Mouse (Mus musculus): ENCODE measurements around the gene Cldn15. TPM values are rescaled to one million over a fixed set of nuclear protein-coding genes. Genes with fewer than 3 reads are reported as not detected.
"Not testable (repeated sequence)": the region's sequence is repeated elsewhere in the genome, so short reads cannot be mapped to it uniquely, and the experiment has no call there.

Gene Cldn15
- polyA plus RNA-seq, 1 experiment, result 2.6 TPM

GRCm38 (mm10) chr5:136939284-136939683 is 27.1 kb upstream of the Cldn15 start:
- peak in 1 of 2 experiments; percentile 19 for DNase-seq (ENCODE audit: low read depth in 1 of 2, low spot score in 2 of 2)
- H3K4me1 ChIP-seq (ENCODE audit: control insufficient read depth, insufficient read depth, insufficient read length), result no peaks in the 10 kb centered on the region
- H3K4me3 ChIP-seq (ENCODE audit: extremely low read depth, insufficient read depth, insufficient read length), result no peak overlapping the region
- TF ChIP-seq CTCF (IDR thresholded peaks at IDR 0.05; ENCODE audit: extremely low read depth, insufficient read depth, insufficient read length, insufficient replicate concordance) (peak; percentile 18; the same call in 1 of the 2 replicates), POLR2A (IDR thresholded peaks at IDR 0.05; ENCODE audit: low read depth, low read length) (no peak)
- H3K36me3 ChIP-seq (ENCODE audit: control insufficient read depth, insufficient read depth, low read length), result no peaks in the 10 kb centered on the region
- WGBS, result 76% methylated on average over 7 of the region's 7 CpGs
- H3K27me3 ChIP-seq (ENCODE audit: control insufficient read depth, insufficient read depth, low read length), result no peaks in the 10 kb centered on the region
- no peak overlapping the region for H3K27ac ChIP-seq (ENCODE audit: insufficient read depth, low read length)

GRCm38 (mm10) chr5:136940029-136940428 is 26.4 kb upstream of the Cldn15 start:
- H3K4me1 ChIP-seq (ENCODE audit: control insufficient read depth, insufficient read depth, insufficient read length); DNase-seq (ENCODE audit: low read depth in 1 of 2, low spot score in 2 of 2); H3K36me3 ChIP-seq (ENCODE audit: control insufficient read depth, insufficient read depth, low read length); H3K4me3 ChIP-seq (ENCODE audit: extremely low read depth, insufficient read depth, insufficient read length); H3K27me3 ChIP-seq (ENCODE audit: control insufficient read depth, insufficient read depth, low read length); H3K27ac ChIP-seq (ENCODE audit: insufficient read depth, low read length): not testable (repeated sequence)
- 86% methylated on average over 6 of the region's 6 CpGs for WGBS

- Histone ChIP-seq H3K4me3 (ENCODE audit: extremely low read depth, insufficient read depth, insufficient read length) (no peak overlapping the region), H3K27ac (ENCODE audit: insufficient read depth, low read length) (no peak overlapping the region), H3K27me3 (ENCODE audit: control insufficient read depth, insufficient read depth, low read length) (no peaks in the 10 kb centered on the region), H3K36me3 (ENCODE audit: control insufficient read depth, insufficient read depth, low read length) (no peaks in the 10 kb centered on the region), H3K4me1 (ENCODE audit: control insufficient read depth, insufficient read depth, insufficient read length) (no peaks in the 10 kb centered on the region)
- DNase-seq (ENCODE audit: low read depth in 1 of 2, low spot score in 2 of 2), result no peak
- TF ChIP-seq CTCF (IDR thresholded peaks at IDR 0.05; ENCODE audit: extremely low read depth, insufficient read depth, insufficient read length, insufficient replicate concordance) (no peak), POLR2A (IDR thresholded peaks at IDR 0.05; ENCODE audit: low read depth, low read length) (no peak)
- 87% methylated on average over 12 of the region's 12 CpGs for WGBS
Observed at GRCm38 (mm10) chr5:136940845-136941560, 25.4 kb upstream of the Cldn15 start.

DNA sequence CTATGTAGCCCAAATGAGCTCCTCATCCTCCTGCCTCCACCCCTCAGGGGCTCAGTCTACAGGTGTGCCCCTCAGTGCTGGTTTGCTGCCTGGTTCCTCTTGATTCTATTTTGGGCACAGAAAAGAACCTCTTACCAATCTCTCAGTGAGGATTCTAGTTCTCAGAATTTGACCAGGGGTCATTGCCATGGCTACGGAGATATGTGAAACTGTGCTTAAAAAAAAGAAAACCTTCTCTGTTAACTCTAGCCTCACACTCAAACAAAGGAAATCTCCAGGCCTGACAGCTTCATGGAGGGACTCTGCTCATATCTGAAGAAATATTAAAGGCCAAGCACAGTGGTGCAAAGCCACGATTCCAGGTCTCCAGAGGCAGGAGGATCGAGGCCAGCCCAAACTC is 23.6 kb upstream of the Cldn15 start:
- Histone ChIP-seq H3K27me3 (ENCODE audit: control insufficient read depth, insufficient read depth, low read length) (no peaks in the 10 kb centered on the region), H3K27ac (ENCODE audit: insufficient read depth, low read length) (no peak overlapping the region), H3K4me1 (ENCODE audit: control insufficient read depth, insufficient read depth, insufficient read length) (no peaks in the 10 kb centered on the region), H3K4me3 (ENCODE audit: extremely low read depth, insufficient read depth, insufficient read length) (no peak overlapping the region), H3K36me3 (ENCODE audit: control insufficient read depth, insufficient read depth, low read length) (no peaks in the 10 kb centered on the region)
- 78% methylated on average over 3 of the region's 3 CpGs for WGBS
- no peak for TF ChIP-seq POLR2A (IDR thresholded peaks at IDR 0.05; ENCODE audit: low read depth, low read length)
- no peak for TF ChIP-seq CTCF (IDR thresholded peaks at IDR 0.05; ENCODE audit: extremely low read depth, insufficient read depth, insufficient read length, insufficient replicate concordance)
- no peak for DNase-seq (ENCODE audit: low read depth in 1 of 2, low spot score in 2 of 2)

GRCm38 (mm10) chr5:136943382-136943781 is 23.0 kb upstream of the Cldn15 start:
- no peak overlapping the region for H3K27ac ChIP-seq (ENCODE audit: insufficient read depth, low read length)
- no peaks in the 10 kb centered on the region for H3K4me1 ChIP-seq (ENCODE audit: control insufficient read depth, insufficient read depth, insufficient read length)
- no peak overlapping the region for H3K4me3 ChIP-seq (ENCODE audit: extremely low read depth, insufficient read depth, insufficient read length)
- WGBS, result 90% methylated on average over 2 of the region's 2 CpGs
- DNase-seq (ENCODE audit: low read depth in 1 of 2, low spot score in 2 of 2), result no peak
- TF ChIP-seq CTCF (IDR thresholded peaks at IDR 0.05; ENCODE audit: extremely low read depth, insufficient read depth, insufficient read length, insufficient replicate concordance) (no peak), POLR2A (IDR thresholded peaks at IDR 0.05; ENCODE audit: low read depth, low read length) (no peak)
- H3K27me3 ChIP-seq (ENCODE audit: control insufficient read depth, insufficient read depth, low read length), result no peaks in the 10 kb centered on the region
- no peaks in the 10 kb centered on the region for H3K36me3 ChIP-seq (ENCODE audit: control insufficient read depth, insufficient read depth, low read length)

DNA sequence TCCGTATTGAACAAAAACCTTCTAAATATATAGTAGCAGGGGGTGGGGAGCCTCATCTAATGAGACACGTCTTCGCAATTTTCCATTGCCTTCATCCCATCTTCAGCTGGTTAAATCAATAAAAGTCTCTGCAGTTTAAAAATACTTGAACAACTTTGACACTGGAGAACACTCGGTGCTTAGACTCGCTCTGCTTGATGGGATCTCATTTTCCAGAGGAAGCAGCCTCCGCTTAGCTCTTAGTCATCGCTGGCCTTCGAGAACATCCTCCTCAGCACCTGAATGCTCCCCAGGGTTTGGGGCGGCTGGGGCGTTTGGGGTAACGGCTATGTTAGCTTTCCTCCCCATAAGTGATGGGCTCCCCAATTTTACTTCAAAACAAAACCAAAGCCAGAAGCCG is 21.3 kb upstream of the Cldn15 start:
- WGBS, result 76% methylated on average over 12 of the region's 12 CpGs

DNA sequence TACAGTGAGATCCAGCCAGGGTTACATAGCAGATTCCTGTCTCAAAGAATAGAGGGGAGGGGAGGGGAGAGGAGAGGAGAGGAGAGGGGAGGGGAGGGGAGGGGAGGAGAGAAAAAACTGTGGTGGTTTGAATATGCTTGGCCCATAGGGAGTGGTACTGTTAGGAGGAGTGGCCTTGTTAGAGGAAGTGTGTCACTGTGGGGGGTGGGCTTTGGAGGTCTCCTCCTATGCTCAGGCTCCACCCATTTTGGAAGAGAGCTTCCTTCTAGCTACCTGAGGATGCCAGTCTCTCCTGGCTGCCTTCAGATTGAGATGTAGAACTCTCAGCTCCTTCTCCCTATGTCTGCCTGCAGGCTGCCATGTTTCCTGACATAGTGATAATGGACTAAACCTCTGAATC is 18.5 kb upstream of the Cldn15 start:
- no peaks in the 10 kb centered on the region for H3K36me3 ChIP-seq (ENCODE audit: control insufficient read depth, insufficient read depth, low read length)
- H3K27ac ChIP-seq (ENCODE audit: insufficient read depth, low read length), result no peak overlapping the region
- no peaks in the 10 kb centered on the region for H3K27me3 ChIP-seq (ENCODE audit: control insufficient read depth, insufficient read depth, low read length)
- no peak for DNase-seq (ENCODE audit: low read depth in 1 of 2, low spot score in 2 of 2)
- H3K4me3 ChIP-seq (ENCODE audit: extremely low read depth, insufficient read depth, insufficient read length), result no peak overlapping the region
- no peaks in the 10 kb centered on the region for H3K4me1 ChIP-seq (ENCODE audit: control insufficient read depth, insufficient read depth, insufficient read length)
- TF ChIP-seq CTCF (IDR thresholded peaks at IDR 0.05; ENCODE audit: extremely low read depth, insufficient read depth, insufficient read length, insufficient replicate concordance), result no peak
- no peak for TF ChIP-seq POLR2A (IDR thresholded peaks at IDR 0.05; ENCODE audit: low read depth, low read length)

More for the DNA sequence above, 21.3 kb upstream of the Cldn15 start:
- no peak overlapping the region for H3K27ac ChIP-seq (ENCODE audit: insufficient read depth, low read length)
- H3K36me3 ChIP-seq (ENCODE audit: control insufficient read depth, insufficient read depth, low read length), result no peaks in the 10 kb centered on the region
- DNase-seq (ENCODE audit: low read depth in 1 of 2, low spot score in 2 of 2), result no peak
- no peak overlapping the region for H3K4me3 ChIP-seq (ENCODE audit: extremely low read depth, insufficient read depth, insufficient read length)
- no peak for TF ChIP-seq CTCF (IDR thresholded peaks at IDR 0.05; ENCODE audit: extremely low read depth, insufficient read depth, insufficient read length, insufficient replicate concordance)
- no peaks in the 10 kb centered on the region for H3K27me3 ChIP-seq (ENCODE audit: control insufficient read depth, insufficient read depth, low read length)
- H3K4me1 ChIP-seq (ENCODE audit: control insufficient read depth, insufficient read depth, insufficient read length), result no peaks in the 10 kb centered on the region

GRCm38 (mm10) chr5:136949551-136950336 is 16.7 kb upstream of the Cldn15 start:
- DNase-seq (ENCODE audit: low read depth in 1 of 2, low spot score in 2 of 2); H3K36me3 ChIP-seq (ENCODE audit: control insufficient read depth, insufficient read depth, low read length); H3K27ac ChIP-seq (ENCODE audit: insufficient read depth, low read length); H3K4me1 ChIP-seq (ENCODE audit: control insufficient read depth, insufficient read depth, insufficient read length); H3K27me3 ChIP-seq (ENCODE audit: control insufficient read depth, insufficient read depth, low read length); H3K4me3 ChIP-seq (ENCODE audit: extremely low read depth, insufficient read depth, insufficient read length): not testable (repeated sequence)
- 82% methylated on average over 14 of the region's 14 CpGs for WGBS

Measured in spleen, adult 2 months (tissue).